Mouse (Mus musculus) embryonic facial prominence, embryonic 14.5 days (tissue): ENCODE data around the gene Tmem125. TPM values are rescaled to one million over a fixed set of nuclear protein-coding genes. Genes with fewer than 3 reads are reported as not detected.
A peak's percentile ranks its signal among the peaks of the same experiment; 100 is the strongest.

Source experiments
- ATAC-seq: fragments of 200-750 bp; cut with Nextera tagmentation; 2 replicates; pipeline ENCODE4 v1.8.0; 2017; ENCODE audit warnings: low read depth, moderate number of reproducible peaks, moderate TSS enrichment
- DNase-seq: peaks from one replicate; pipeline ENCODE4 v3.0.0-alpha.2; 2015; ENCODE audit warnings: low spot score
- H3K27ac ChIP-seq: fragments of 300-500 bp; sonication (generic); replicated peaks from 2 replicates; pipeline ENCODE4 v1.5.1; 2014; ENCODE audit warnings: low read depth, mild to moderate bottlenecking, low read length, moderate library complexity
- H3K27me3 ChIP-seq: fragments of 300-500 bp; sonication (generic); replicated peaks from 2 replicates; pipeline ENCODE4 v1.6.1; 2014; ENCODE audit warnings: low read length; ENCODE audit not compliant: control insufficient read depth, insufficient read depth
- H3K36me3 ChIP-seq: fragments of 300-500 bp; sonication (generic); 2 replicates; pipeline ENCODE4 v1.6.1; 2014; ENCODE audit warnings: low read length, mixed read lengths; ENCODE audit not compliant: control insufficient read depth, insufficient read depth
- H3K4me1 ChIP-seq: fragments of 300-500 bp; sonication (generic); 2 replicates; pipeline ENCODE4 v1.6.1; 2014; ENCODE audit warnings: antibody characterized with exemption, low read length; ENCODE audit not compliant: control insufficient read depth, insufficient read depth
- H3K4me2 ChIP-seq: fragments of 300-500 bp; sonication (generic); 2 replicates; pipeline ENCODE4 v1.6.1; 2014; ENCODE audit warnings: low read depth, mild to moderate bottlenecking, low read length, moderate library complexity, mixed read lengths
- H3K4me3 ChIP-seq: fragments of 300-500 bp; sonication (generic); 2 replicates; pipeline ENCODE4 v1.5.1; 2014; ENCODE audit warnings: low read depth, mild to moderate bottlenecking, low read length
- H3K9ac ChIP-seq: fragments of 300-500 bp; sonication (generic); 2 replicates; pipeline ENCODE4 v1.6.1; 2014; ENCODE audit warnings: low read depth, mild to moderate bottlenecking, low read length, moderate library complexity, mixed read lengths
- H3K9me3 ChIP-seq: fragments of 300-500 bp; sonication (generic); 2 replicates; pipeline ENCODE4 v1.6.1; 2016; ENCODE audit warnings: low read length; ENCODE audit not compliant: control insufficient read depth
- whole genome bisulfite sequencing: fragments of 180-500 bp; shearing (Covaris S2); extraction: QIAGEN DNeasy Blood & Tissue Kit; methylation state at CpG from one replicate; pipeline ENCODE4 v1.1.7; 2014; 5-methylcytosine and 5-hydroxymethylcytosine counted together
- polyA plus RNA-seq: library from polyadenylated mRNA; unstranded; fragments of >200 nt; fragmentation: Nextera tagmentation; extraction: Ambion mirVana; gene quantifications from 2 replicates; pipeline ENCODE4 v1.2.1, GENCODE M21; 2014

The Tmem125 gene
- polyA plus RNA-seq, result 5.6 and 5.8 TPM in 2 replicates

DNA sequence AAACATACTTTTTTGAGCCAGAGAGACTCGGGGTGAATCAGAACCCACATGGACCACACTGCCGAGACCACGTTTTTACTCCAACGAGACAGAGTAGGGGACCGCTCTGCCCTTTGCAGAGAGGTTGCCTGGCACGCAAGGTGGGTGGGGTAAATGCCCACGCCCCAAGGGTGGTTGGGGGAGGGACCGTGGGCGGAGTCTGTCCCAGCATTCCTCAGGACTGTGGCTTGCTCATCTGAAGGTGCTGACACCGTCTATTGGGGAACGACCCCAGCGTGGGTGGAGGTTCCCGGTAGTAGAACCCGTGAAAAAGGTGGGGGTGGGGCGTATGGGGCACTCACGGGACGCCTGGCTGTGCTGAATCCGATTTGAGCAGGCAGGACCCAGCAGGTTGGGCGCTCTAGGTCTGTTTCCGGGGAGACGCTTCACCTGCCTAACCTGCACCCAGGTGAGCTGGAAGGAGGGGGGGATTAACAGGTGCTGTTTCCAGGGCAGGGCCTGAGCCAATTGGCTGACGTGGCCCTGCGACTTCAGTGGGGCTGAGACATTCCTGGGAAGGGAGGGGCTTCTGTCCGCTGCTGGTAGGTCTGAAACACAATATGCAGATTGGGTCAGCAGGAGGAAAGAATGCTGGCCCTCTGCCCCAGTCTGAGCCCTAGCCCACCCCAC lies at the start of gene Tmem125:
Gene Tmem125 (minus strand): TSS at position 453 of the 669 bp plus-strand sequence.
- Histone ChIP-seq H3K4me3 (peak within 1 kb of the TSS; percentile 34), H3K36me3 (no peaks in the 10 kb centered on the region), H3K9me3 (no peaks in the 10 kb centered on the region), H3K4me2 (peak within 1 kb of the TSS; percentile 64), H3K9ac (peak within 1 kb of the TSS; percentile 32; the same call in 1 of the 2 replicates), H3K4me1 (peaks cover 20% of the 10 kb centered on the region), H3K27me3 (peaks cover 3% of the 10 kb centered on the region; the same call in 1 of the 2 replicates), H3K27ac (peak within 1 kb of the TSS; percentile 39)
- ATAC-seq, result peak; percentile 92
- peak; percentile 87 for DNase-seq
- 1% methylated on average over 16 of the region's 24 CpGs for WGBS

GRCm38 (mm10) chr4:118589733-118590130 lies 45.9 kb upstream of the Tmem125 start:
- no peak for DNase-seq
- Histone ChIP-seq H3K4me2 (no peak overlapping the region), H3K36me3 (no peaks in the 10 kb centered on the region), H3K4me3 (no peak overlapping the region), H3K27ac (no peak overlapping the region), H3K9ac (no peak overlapping the region; the same call in 1 of the 2 replicates), H3K9me3 (0 out of 2 replicates have a peak, but pooled peaks cover 2% of the 10 kb centered on the region), H3K27me3 (peaks cover 4% of the 10 kb centered on the region; the same call in 1 of the 2 replicates), H3K4me1 (no peaks in the 10 kb centered on the region)
- 10% methylated on average over 7 of the region's 7 CpGs for WGBS
- no peak for ATAC-seq

DNA sequence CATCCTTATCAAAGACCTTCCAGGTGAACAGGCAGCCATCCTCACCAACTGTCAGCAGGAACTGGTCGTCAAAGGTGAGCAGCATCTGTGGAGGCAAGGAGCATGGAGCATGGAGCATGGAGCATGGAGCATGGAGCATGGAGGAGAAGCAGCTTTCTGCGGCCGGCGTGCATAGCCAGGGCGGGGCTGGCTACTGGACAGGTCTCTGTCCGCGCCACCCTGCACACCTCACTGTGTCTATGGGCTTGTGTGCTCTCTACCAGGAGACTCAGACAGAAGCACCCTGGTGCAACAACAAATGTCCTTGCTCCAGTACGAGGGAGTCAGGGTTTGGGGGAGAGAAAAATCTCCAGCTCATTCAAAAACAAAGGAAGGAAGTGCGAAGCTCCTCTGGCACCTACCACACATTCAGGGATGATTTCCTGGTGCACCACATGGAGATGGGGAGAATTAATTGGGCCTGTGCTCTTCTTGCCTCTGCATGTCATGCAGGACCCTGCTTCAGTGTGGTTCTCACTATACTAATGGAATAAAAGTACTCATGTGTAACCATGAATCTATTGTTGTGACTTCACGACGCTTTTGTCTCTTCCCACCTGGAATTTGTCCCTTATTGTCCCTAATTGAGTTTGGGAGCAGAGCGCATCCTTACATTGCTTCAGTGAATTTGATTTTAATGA lies 45.3 kb upstream of the Tmem125 start:
- no peak overlapping the region for H3K4me3 ChIP-seq
- peaks cover 4% of the 10 kb centered on the region; the same call in 1 of the 2 replicates for H3K27me3 ChIP-seq
- no peak overlapping the region for H3K4me2 ChIP-seq
- no peak overlapping the region; the same call in 1 of the 2 replicates for H3K9ac ChIP-seq
- 0 out of 2 replicates have a peak, but pooled peaks cover 7% of the 10 kb centered on the region for H3K9me3 ChIP-seq
- no peaks in the 10 kb centered on the region for H3K36me3 ChIP-seq
- WGBS, result 62% methylated on average over 12 of the region's 12 CpGs
- DNase-seq (no peak), ATAC-seq (no peak)
- H3K27ac ChIP-seq, result no peak overlapping the region
- no peaks in the 10 kb centered on the region for H3K4me1 ChIP-seq

GRCm38 (mm10) chr4:118582629-118583028 lies 38.8 kb upstream of the Tmem125 start:
- H3K4me1 ChIP-seq, result no peaks in the 10 kb centered on the region
- no peak overlapping the region for H3K4me3 ChIP-seq
- no peak overlapping the region for H3K4me2 ChIP-seq
- H3K36me3 ChIP-seq, result no peaks in the 10 kb centered on the region
- ATAC-seq, result no peak
- no peak overlapping the region for H3K27ac ChIP-seq
- DNase-seq, result no peak
- no peaks in the 10 kb centered on the region for H3K27me3 ChIP-seq
- H3K9ac ChIP-seq, result no peak overlapping the region
- 96% methylated on average over 8 of the region's 8 CpGs for WGBS
- 0 out of 2 replicates have a peak, but pooled peaks cover 9% of the 10 kb centered on the region for H3K9me3 ChIP-seq

- no peaks in the 10 kb centered on the region for H3K4me1 ChIP-seq
- DNase-seq (no peak), ATAC-seq (no peak)
- no peaks in the 10 kb centered on the region for H3K36me3 ChIP-seq
- no peak overlapping the region for H3K4me2 ChIP-seq
- no peak overlapping the region for H3K4me3 ChIP-seq
- no peak overlapping the region for H3K9ac ChIP-seq
- WGBS, result 48% methylated on average over 10 of the region's 11 CpGs
- no peaks in the 10 kb centered on the region for H3K27me3 ChIP-seq
- H3K9me3 ChIP-seq, result 0 out of 2 replicates have a peak, but pooled peaks cover 9% of the 10 kb centered on the region
- H3K27ac ChIP-seq, result no peak overlapping the region
Observed at GRCm38 (mm10) chr4:118581508-118581907, 37.7 kb upstream of the Tmem125 start.

GRCm38 (mm10) chr4:118579313-118579712 lies 35.5 kb upstream of the Tmem125 start:
- Histone ChIP-seq H3K9me3 (0 out of 2 replicates have a peak, but pooled peaks cover 4% of the 10 kb centered on the region), H3K4me3 (no peak overlapping the region), H3K9ac (no peak overlapping the region), H3K4me2 (no peak overlapping the region), H3K36me3 (no peaks in the 10 kb centered on the region), H3K27ac (no peak overlapping the region), H3K27me3 (no peaks in the 10 kb centered on the region), H3K4me1 (no peaks in the 10 kb centered on the region)
- 45% methylated on average over 13 of the region's 13 CpGs for WGBS
- ATAC-seq, result no peak
- DNase-seq, result no peak

GRCm38 (mm10) chr4:118576097-118576496 lies 32.3 kb upstream of the Tmem125 start:
- H3K9me3 ChIP-seq, result no peaks in the 10 kb centered on the region
- DNase-seq (peak; percentile 90), ATAC-seq (peak; percentile 75)
- H3K27ac ChIP-seq, result no peak overlapping the region
- H3K36me3 ChIP-seq, result no peaks in the 10 kb centered on the region
- H3K27me3 ChIP-seq, result no peaks in the 10 kb centered on the region
- H3K4me2 ChIP-seq, result no peak overlapping the region
- H3K4me3 ChIP-seq, result no peak overlapping the region
- no peaks in the 10 kb centered on the region for H3K4me1 ChIP-seq
- no peak overlapping the region for H3K9ac ChIP-seq
- WGBS, result 0% methylated on average over 6 of the region's 6 CpGs

DNA sequence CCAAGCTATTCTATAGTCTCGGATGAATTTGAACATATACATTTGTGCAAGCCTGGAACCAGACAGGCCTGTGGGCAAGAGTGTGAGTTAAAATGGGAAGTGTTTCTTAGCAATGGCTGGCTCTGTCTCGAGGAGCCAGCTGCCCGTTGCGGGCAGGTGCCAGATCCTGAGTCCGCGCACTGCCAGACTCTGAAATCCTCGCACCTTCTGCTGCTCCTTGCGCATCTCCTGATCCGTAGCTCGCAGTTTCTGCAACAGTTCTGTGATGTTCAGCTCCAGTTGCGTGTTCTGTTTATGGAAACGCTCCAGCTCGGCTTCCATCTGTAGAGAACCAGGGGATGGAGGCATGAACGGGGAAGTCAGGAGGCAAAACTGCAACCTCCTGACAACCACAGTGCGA lies 27.6 kb upstream of the Tmem125 start:
- no peak overlapping the region for H3K27ac ChIP-seq
- ATAC-seq, result no peak
- no peak for DNase-seq
- H3K27me3 ChIP-seq, result 0 out of 2 replicates have a peak, but pooled peaks cover 3% of the 10 kb centered on the region
- H3K9me3 ChIP-seq, result no peaks in the 10 kb centered on the region
- 75% methylated on average over 15 of the region's 15 CpGs for WGBS
- H3K4me2 ChIP-seq, result no peak overlapping the region
- H3K36me3 ChIP-seq, result no peaks in the 10 kb centered on the region
- no peak overlapping the region for H3K9ac ChIP-seq
- H3K4me3 ChIP-seq, result no peak overlapping the region
- H3K4me1 ChIP-seq, result no peaks in the 10 kb centered on the region
